Mouse (Mus musculus): ENCODE results near the gene Syt14. TPM values are rescaled to one million over a fixed set of nuclear protein-coding genes. Genes with fewer than 3 reads are reported as not detected.

Gene Syt14
- total RNA-seq (2014; rRNA removed; ENCODE audit: low replicate concordance) (under 0.01 and 0.08 TPM in 2 replicates), polyA plus RNA-seq (2015; fragmentation: Nextera tagmentation; extraction: Ambion mirVana) (0.03 and 0.04 TPM in 2 replicates)

GRCm38 (mm10) chr1:193035371-193036238 is at the start of gene Syt14:
Gene Syt14, minus strand, starts transcription at chr1:193035775.
- peaks cover 7% of the 10 kb centered on the region; the same call in 1 of the 2 replicates for H3K4me1 ChIP-seq (ENCODE audit: control insufficient read depth, insufficient read depth)
- TF ChIP-seq CTCF (IDR thresholded peaks at IDR 0.05; ENCODE audit: low read depth) (no peak), EP300 (IDR thresholded peaks at IDR 0.05; ENCODE audit: low read depth) (no peak)
- H3K9me3 ChIP-seq (replicated peaks; ENCODE audit: control insufficient read depth, low read length), result no peaks in the 10 kb centered on the region
- ATAC-seq (ENCODE audit: insufficient read depth, low read depth) (peak; percentile 87), DNase-seq (ENCODE audit: low spot score) (peak; percentile 57)
- peaks cover 18% of the 10 kb centered on the region for H3K27me3 ChIP-seq (ENCODE audit: control insufficient read depth, insufficient read depth, low read length)
- H3K4me2 ChIP-seq (ENCODE audit: low read depth, low read length), result peak within 1 kb of the TSS; percentile 71
- no peak within 1 kb of the TSS for H3K9ac ChIP-seq (replicated peaks; ENCODE audit: low read depth, low read length)
- no peaks in the 10 kb centered on the region for H3K36me3 ChIP-seq (replicated peaks; ENCODE audit: control insufficient read depth, insufficient read depth, low read length)
- 1% methylated on average over 66 of the region's 67 CpGs for WGBS
- no peak within 1 kb of the TSS for H3K27ac ChIP-seq (ENCODE audit: low read depth)
- H3K4me3 ChIP-seq (ENCODE audit: low read depth, low read length), result peak within 1 kb of the TSS; percentile 50

- Histone ChIP-seq H3K9me3 (replicated peaks; ENCODE audit: control insufficient read depth, low read length) (no peaks in the 10 kb centered on the region), H3K4me1 (ENCODE audit: control insufficient read depth, insufficient read depth) (no peaks in the 10 kb centered on the region), H3K9ac (replicated peaks; ENCODE audit: low read depth, low read length) (no peak overlapping the region), H3K4me3 (ENCODE audit: low read depth, low read length) (no peak overlapping the region), H3K36me3 (replicated peaks; ENCODE audit: control insufficient read depth, insufficient read depth, low read length) (no peaks in the 10 kb centered on the region), H3K27me3 (ENCODE audit: control insufficient read depth, insufficient read depth, low read length) (no peaks in the 10 kb centered on the region), H3K27ac (ENCODE audit: low read depth) (no peak overlapping the region), H3K4me2 (ENCODE audit: low read depth, low read length) (no peak overlapping the region)
- DNase-seq (ENCODE audit: low spot score) (no peak), ATAC-seq (ENCODE audit: insufficient read depth, low read depth) (no peak)
- WGBS, result 83% methylated on average over 1 of the region's 1 CpGs
- no peak for TF ChIP-seq CTCF (IDR thresholded peaks at IDR 0.05; ENCODE audit: low read depth)
These were observed 48.4 kb upstream of the Syt14 start for GRCm38 (mm10) chr1:193084016-193084415.

GRCm38 (mm10) chr1:193083051-193083450 is 47.5 kb upstream of the Syt14 start:
- no peak overlapping the region for H3K27ac ChIP-seq (ENCODE audit: low read depth)
- no peaks in the 10 kb centered on the region for H3K36me3 ChIP-seq (replicated peaks; ENCODE audit: control insufficient read depth, insufficient read depth, low read length)
- ATAC-seq (ENCODE audit: insufficient read depth, low read depth) (no peak), DNase-seq (ENCODE audit: low spot score) (no peak)
- no peaks in the 10 kb centered on the region for H3K4me1 ChIP-seq (ENCODE audit: control insufficient read depth, insufficient read depth)
- no peak overlapping the region for H3K4me3 ChIP-seq (ENCODE audit: low read depth, low read length)
- no peak overlapping the region for H3K4me2 ChIP-seq (ENCODE audit: low read depth, low read length)
- no peak for TF ChIP-seq EP300 (IDR thresholded peaks at IDR 0.05; ENCODE audit: low read depth)
- no peak for TF ChIP-seq CTCF (IDR thresholded peaks at IDR 0.05; ENCODE audit: low read depth)
- H3K9me3 ChIP-seq (replicated peaks; ENCODE audit: control insufficient read depth, low read length), result no peaks in the 10 kb centered on the region
- 80% methylated on average over 7 of the region's 7 CpGs for WGBS
- no peaks in the 10 kb centered on the region for H3K27me3 ChIP-seq (ENCODE audit: control insufficient read depth, insufficient read depth, low read length)
- H3K9ac ChIP-seq (replicated peaks; ENCODE audit: low read depth, low read length), result no peak overlapping the region

GRCm38 (mm10) chr1:193082311-193082921 is 46.8 kb upstream of the Syt14 start:
- no peaks in the 10 kb centered on the region for H3K9me3 ChIP-seq (replicated peaks; ENCODE audit: control insufficient read depth, low read length)
- H3K4me1 ChIP-seq (ENCODE audit: control insufficient read depth, insufficient read depth), result no peaks in the 10 kb centered on the region
- no peak overlapping the region for H3K9ac ChIP-seq (replicated peaks; ENCODE audit: low read depth, low read length)
- TF ChIP-seq EP300 (IDR thresholded peaks at IDR 0.05; ENCODE audit: low read depth), result no peak
- no peak for TF ChIP-seq CTCF (IDR thresholded peaks at IDR 0.05; ENCODE audit: low read depth)
- H3K27me3 ChIP-seq (ENCODE audit: control insufficient read depth, insufficient read depth, low read length), result no peaks in the 10 kb centered on the region
- ATAC-seq (ENCODE audit: insufficient read depth, low read depth), result no peak
- 55% methylated on average over 10 of the region's 10 CpGs for WGBS
- no peak overlapping the region for H3K27ac ChIP-seq (ENCODE audit: low read depth)
- no peaks in the 10 kb centered on the region for H3K36me3 ChIP-seq (replicated peaks; ENCODE audit: control insufficient read depth, insufficient read depth, low read length)
- no peak overlapping the region for H3K4me2 ChIP-seq (ENCODE audit: low read depth, low read length)
- H3K4me3 ChIP-seq (ENCODE audit: low read depth, low read length), result no peak overlapping the region
- no peak for DNase-seq (ENCODE audit: low spot score)

- Histone ChIP-seq H3K4me2 (ENCODE audit: low read depth, low read length) (no peak overlapping the region), H3K27me3 (ENCODE audit: control insufficient read depth, insufficient read depth, low read length) (no peaks in the 10 kb centered on the region), H3K4me1 (ENCODE audit: control insufficient read depth, insufficient read depth) (no peaks in the 10 kb centered on the region), H3K9me3 (replicated peaks; ENCODE audit: control insufficient read depth, low read length) (no peaks in the 10 kb centered on the region), H3K27ac (ENCODE audit: low read depth) (no peak overlapping the region), H3K36me3 (replicated peaks; ENCODE audit: control insufficient read depth, insufficient read depth, low read length) (no peaks in the 10 kb centered on the region), H3K4me3 (ENCODE audit: low read depth, low read length) (no peak overlapping the region), H3K9ac (replicated peaks; ENCODE audit: low read depth, low read length) (no peak overlapping the region)
- DNase-seq (ENCODE audit: low spot score) (no peak), ATAC-seq (ENCODE audit: insufficient read depth, low read depth) (no peak)
- WGBS, result 90% methylated on average over 3 of the region's 3 CpGs
- TF ChIP-seq EP300 (IDR thresholded peaks at IDR 0.05; ENCODE audit: low read depth), result no peak
- TF ChIP-seq CTCF (IDR thresholded peaks at IDR 0.05; ENCODE audit: low read depth), result no peak
These were observed 27.0 kb upstream of the Syt14 start for GRCm38 (mm10) chr1:193062618-193063017.

All from heart, postnatal 0 days (tissue).